Mouse (Mus musculus): Measurements from ENCODE around the gene Ppm1a.
A peak's percentile ranks its signal among the peaks of the same experiment; 100 is the strongest.

Gene Ppm1a

DNA sequence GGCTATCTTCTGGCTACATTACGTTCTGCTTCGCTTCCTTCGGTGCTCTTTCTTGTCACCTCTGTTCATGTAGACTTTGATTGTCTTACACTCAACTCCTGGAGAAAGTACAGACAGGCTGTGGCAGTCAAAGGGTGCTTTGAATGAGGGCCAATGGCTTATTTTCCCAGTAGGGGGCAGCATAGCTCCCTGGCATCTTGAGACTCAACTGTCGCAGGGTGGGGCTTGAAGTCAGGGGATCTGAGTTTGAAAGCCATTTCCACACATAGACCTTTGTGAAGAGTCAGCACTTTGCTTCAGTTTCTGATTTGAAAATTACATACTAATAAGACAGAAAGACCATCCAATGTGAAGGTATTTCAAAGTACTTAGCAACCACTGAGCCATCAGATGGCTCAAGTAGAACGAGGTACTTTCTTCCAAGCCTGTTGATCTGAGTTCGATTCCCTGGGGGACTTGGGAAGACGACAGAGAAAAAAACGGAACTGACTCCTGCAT lies 78.3 kb downstream of the Ppm1a start:
- peaks cover 40% of the 10 kb centered on the region for H3K4me1 ChIP-seq (replicated peaks; ENCODE audit: low read depth, low read length)
- H3K9me3 ChIP-seq (ENCODE audit: low read length), result peaks cover 4% of the 10 kb centered on the region; the same call in 1 of the 2 replicates
- TF ChIP-seq CTCF (conservative IDR thresholded peaks at IDR 0.05; ENCODE audit: low read length), result peak; percentile 79
- no peak for TF ChIP-seq NANOG (IDR thresholded peaks at IDR 0.05; ENCODE audit: borderline replicate concordance, low read length)
- TF ChIP-seq POU5F1 (IDR thresholded peaks at IDR 0.05; ENCODE audit: borderline replicate concordance, low read length), result no peak
- peaks cover 17% of the 10 kb centered on the region for H3K27me3 ChIP-seq (ENCODE audit: insufficient read depth, low read length)
- peak overlapping the region; percentile 57 for H3K4me3 ChIP-seq (replicated peaks; ENCODE audit: low read length)
- no peaks in the 10 kb centered on the region for H3K36me3 ChIP-seq (ENCODE audit: insufficient read depth, low read length)

DNA sequence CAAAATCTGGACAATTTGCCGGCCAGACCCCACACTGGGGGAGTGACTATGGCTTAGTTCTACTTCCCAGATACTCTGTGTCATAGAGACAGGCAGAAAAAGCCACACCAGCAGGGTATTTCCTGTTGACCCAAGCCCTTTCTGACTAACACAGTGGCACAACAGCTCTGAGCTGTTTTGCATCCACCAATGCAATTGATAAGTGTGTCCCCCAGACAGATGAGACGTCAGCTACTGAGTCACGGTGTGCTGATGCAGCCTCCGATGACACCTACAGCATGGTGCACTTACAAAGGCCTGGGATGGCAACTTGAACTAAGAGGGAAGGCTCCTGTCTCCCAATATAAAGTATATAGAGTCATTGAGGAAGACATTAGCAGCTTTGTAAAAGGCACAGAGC lies 80.0 kb downstream of the Ppm1a start:
- Histone ChIP-seq H3K4me1 (replicated peaks; ENCODE audit: low read depth, low read length) (peaks cover 40% of the 10 kb centered on the region), H3K9me3 (ENCODE audit: low read length) (peaks cover 5% of the 10 kb centered on the region; the same call in 1 of the 2 replicates), H3K27me3 (ENCODE audit: insufficient read depth, low read length) (peaks cover 5% of the 10 kb centered on the region), H3K36me3 (ENCODE audit: insufficient read depth, low read length) (no peaks in the 10 kb centered on the region), H3K4me3 (replicated peaks; ENCODE audit: low read length) (no peak overlapping the region)
- no peak for TF ChIP-seq POU5F1 (IDR thresholded peaks at IDR 0.05; ENCODE audit: borderline replicate concordance, low read length)

DNA sequence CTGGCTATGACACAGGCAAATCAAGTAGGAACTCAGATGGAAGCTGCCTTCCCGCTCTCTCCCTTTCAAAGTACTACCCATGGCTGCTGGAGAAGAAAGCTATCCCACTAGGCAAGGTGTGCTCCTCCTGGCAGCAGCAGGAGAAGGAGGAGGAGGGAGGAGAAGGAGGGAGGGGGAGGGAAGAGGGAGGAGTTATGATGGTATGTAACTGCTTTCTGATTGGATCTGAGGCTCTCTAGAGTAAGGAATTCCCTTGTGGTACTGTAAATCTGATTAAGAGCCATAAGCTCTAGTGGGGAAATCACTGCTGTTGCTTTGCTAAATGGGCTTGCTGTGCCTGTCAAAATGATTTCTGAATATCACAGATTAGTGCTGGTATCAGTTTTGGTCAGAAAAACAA lies 84.2 kb downstream of the Ppm1a start:
- Histone ChIP-seq H3K9me3 (ENCODE audit: low read length) (peaks cover 5% of the 10 kb centered on the region; the same call in 1 of the 2 replicates), H3K36me3 (ENCODE audit: insufficient read depth, low read length) (no peaks in the 10 kb centered on the region), H3K4me3 (replicated peaks; ENCODE audit: low read length) (no peak overlapping the region), H3K27me3 (ENCODE audit: insufficient read depth, low read length) (peaks cover 1% of the 10 kb centered on the region), H3K4me1 (replicated peaks; ENCODE audit: low read depth, low read length) (peaks cover 46% of the 10 kb centered on the region)
- TF ChIP-seq NANOG (IDR thresholded peaks at IDR 0.05; ENCODE audit: borderline replicate concordance, low read length), result no peak
- TF ChIP-seq POU5F1 (IDR thresholded peaks at IDR 0.05; ENCODE audit: borderline replicate concordance, low read length), result no peak
- no peak for TF ChIP-seq CTCF (conservative IDR thresholded peaks at IDR 0.05; ENCODE audit: low read length)

DNA sequence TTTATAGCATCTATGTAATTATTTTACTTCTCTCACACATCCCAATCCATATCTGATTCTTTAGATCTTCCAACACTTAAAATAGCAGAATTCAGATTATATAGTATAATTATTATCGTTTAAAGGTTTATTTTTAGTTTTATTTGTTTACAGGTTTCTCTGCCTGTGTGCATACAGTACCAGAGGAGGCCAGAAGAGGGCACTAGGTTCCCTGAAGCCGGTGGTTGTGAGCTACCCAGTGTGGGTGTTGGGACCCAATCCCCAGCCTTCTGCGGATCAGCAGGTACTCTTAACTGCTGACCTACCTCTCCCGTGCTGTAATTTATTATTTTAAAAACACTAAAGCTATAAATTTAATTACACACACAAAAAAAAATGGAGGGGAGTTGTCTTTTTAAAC lies 85.9 kb downstream of the Ppm1a start:
- no peaks in the 10 kb centered on the region for H3K36me3 ChIP-seq (ENCODE audit: insufficient read depth, low read length)
- TF ChIP-seq POU5F1 (IDR thresholded peaks at IDR 0.05; ENCODE audit: borderline replicate concordance, low read length), result no peak
- TF ChIP-seq NANOG (IDR thresholded peaks at IDR 0.05; ENCODE audit: borderline replicate concordance, low read length), result no peak
- TF ChIP-seq CTCF (conservative IDR thresholded peaks at IDR 0.05; ENCODE audit: low read length), result peak; percentile 65
- H3K4me1 ChIP-seq (replicated peaks; ENCODE audit: low read depth, low read length), result peaks cover 61% of the 10 kb centered on the region
- peaks cover 7% of the 10 kb centered on the region for H3K27me3 ChIP-seq (ENCODE audit: insufficient read depth, low read length)
- H3K4me3 ChIP-seq (replicated peaks; ENCODE audit: low read length), result no peak overlapping the region
- peaks cover 5% of the 10 kb centered on the region; the same call in 1 of the 2 replicates for H3K9me3 ChIP-seq (ENCODE audit: low read length)

DNA sequence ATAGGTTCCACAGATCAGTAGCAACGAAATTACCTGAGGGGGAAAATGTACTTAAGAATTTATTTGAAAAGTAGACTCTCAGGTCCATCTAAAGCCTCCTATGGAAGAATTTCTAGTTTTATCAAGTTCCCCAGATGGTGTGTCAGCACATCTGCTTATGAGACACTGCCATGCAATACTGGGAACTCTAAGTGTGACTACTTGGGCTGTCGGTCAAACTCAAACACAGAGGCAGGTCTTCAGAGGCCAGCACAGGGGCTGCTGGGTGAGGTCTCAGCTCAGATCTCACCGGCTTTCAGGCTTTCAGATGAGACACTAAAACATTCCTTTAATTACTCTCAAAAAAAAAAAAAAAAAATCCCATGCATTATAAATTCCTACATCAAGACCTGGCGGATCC lies 86.3 kb downstream of the Ppm1a start:
- H3K27me3 ChIP-seq (ENCODE audit: insufficient read depth, low read length), result peaks cover 7% of the 10 kb centered on the region

DNA sequence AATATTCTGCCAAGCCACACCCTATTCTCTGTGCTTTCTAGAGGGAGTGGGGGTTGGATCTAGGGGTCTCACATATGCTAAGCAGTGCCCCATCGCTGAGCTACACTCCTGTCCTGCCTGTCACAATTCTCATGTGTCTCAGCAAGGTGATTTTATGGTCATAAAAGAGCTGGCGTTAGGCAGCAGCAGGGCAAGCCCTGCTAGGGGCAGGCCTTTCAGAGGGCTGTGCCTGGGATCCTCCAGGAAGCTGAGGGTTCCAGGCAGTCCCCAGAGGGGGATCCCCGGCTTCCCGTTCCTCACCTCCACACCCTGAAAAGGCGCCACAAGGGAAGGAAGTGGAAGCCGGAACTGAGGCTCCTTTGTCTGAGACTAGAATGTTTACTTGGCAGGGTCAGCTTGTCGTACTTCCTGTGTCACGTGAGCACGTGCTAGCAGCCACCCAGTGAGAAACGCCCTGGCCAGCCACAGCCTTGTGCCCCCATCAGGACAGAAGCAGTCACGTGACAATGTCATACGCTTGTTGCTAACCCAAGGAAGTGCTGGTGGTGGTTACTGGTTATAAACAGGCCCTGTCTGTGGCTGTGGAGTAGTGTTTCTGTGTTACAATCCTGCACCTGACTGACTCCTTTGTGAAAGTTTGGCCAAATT lies 86.8 kb downstream of the Ppm1a start:
- H3K4me3 ChIP-seq (replicated peaks; ENCODE audit: low read length), result peak overlapping the region; percentile 65
- H3K9me3 ChIP-seq (ENCODE audit: low read length), result peaks cover 5% of the 10 kb centered on the region; the same call in 1 of the 2 replicates
- H3K27me3 ChIP-seq (ENCODE audit: insufficient read depth, low read length), result peaks cover 7% of the 10 kb centered on the region
- H3K4me1 ChIP-seq (replicated peaks; ENCODE audit: low read depth, low read length), result peaks cover 62% of the 10 kb centered on the region
- no peaks in the 10 kb centered on the region for H3K36me3 ChIP-seq (ENCODE audit: insufficient read depth, low read length)
- TF ChIP-seq POU5F1 (IDR thresholded peaks at IDR 0.05; ENCODE audit: borderline replicate concordance, low read length), result no peak
- no peak for TF ChIP-seq CTCF (conservative IDR thresholded peaks at IDR 0.05; ENCODE audit: low read length)
- no peak for TF ChIP-seq NANOG (IDR thresholded peaks at IDR 0.05; ENCODE audit: borderline replicate concordance, low read length)

More for the DNA sequence above, 86.3 kb downstream of the Ppm1a start:
- H3K4me3 ChIP-seq (replicated peaks; ENCODE audit: low read length), result peak overlapping the region; percentile 65
- H3K4me1 ChIP-seq (replicated peaks; ENCODE audit: low read depth, low read length), result peaks cover 64% of the 10 kb centered on the region
- H3K36me3 ChIP-seq (ENCODE audit: insufficient read depth, low read length), result no peaks in the 10 kb centered on the region
- TF ChIP-seq NANOG (IDR thresholded peaks at IDR 0.05; ENCODE audit: borderline replicate concordance, low read length), result no peak
- TF ChIP-seq POU5F1 (IDR thresholded peaks at IDR 0.05; ENCODE audit: borderline replicate concordance, low read length), result no peak
- TF ChIP-seq CTCF (conservative IDR thresholded peaks at IDR 0.05; ENCODE audit: low read length), result no peak
- peaks cover 5% of the 10 kb centered on the region; the same call in 1 of the 2 replicates for H3K9me3 ChIP-seq (ENCODE audit: low read length)

DNA sequence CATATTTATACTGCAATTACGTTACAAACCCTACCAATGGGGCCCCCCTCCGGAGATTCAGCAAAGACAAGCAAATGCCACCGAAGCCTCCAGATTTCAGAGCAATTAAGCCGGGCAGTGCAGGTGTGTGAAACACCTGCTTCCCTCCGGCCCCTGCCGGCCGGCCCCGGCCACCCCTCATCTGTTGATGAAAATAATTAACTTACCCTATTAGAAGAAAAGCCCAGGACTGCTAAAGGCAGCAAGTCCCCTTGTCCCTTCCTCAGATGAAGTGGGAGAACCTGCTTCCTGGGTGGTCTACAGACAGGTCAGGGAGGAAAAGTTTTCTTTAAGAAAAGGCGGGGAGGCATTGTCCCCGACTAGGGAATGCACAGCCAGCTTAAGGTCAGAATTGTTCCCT lies 88.7 kb downstream of the Ppm1a start:
- no peaks in the 10 kb centered on the region for H3K36me3 ChIP-seq (ENCODE audit: insufficient read depth, low read length)
- H3K4me1 ChIP-seq (replicated peaks; ENCODE audit: low read depth, low read length), result peaks cover 66% of the 10 kb centered on the region
- TF ChIP-seq NANOG (IDR thresholded peaks at IDR 0.05; ENCODE audit: borderline replicate concordance, low read length), result 0 out of 2 replicates have a peak, but pooled peaks have one; percentile 5
- no peak for TF ChIP-seq CTCF (conservative IDR thresholded peaks at IDR 0.05; ENCODE audit: low read length)

DNA sequence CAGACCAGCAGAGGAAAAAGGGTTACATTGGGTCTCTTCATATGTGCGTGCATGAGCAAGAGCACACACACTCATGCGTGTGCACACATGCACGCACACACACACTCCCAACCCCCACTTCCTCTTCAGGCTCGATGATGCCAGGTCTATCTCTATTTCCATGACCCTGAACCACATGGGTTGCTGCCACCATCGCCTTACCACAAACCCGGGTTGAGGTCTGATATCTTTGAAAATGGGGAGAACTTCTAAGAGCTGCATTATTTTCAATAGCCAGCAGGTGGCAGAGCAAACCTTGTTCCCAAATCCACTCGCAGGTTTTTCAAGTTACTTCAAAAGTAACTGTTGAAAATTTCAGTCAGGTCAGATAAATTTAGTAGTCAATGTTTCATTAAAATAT lies 90.5 kb downstream of the Ppm1a start:
- peaks cover 7% of the 10 kb centered on the region for H3K27me3 ChIP-seq (ENCODE audit: insufficient read depth, low read length)
- peaks cover 59% of the 10 kb centered on the region for H3K4me1 ChIP-seq (replicated peaks; ENCODE audit: low read depth, low read length)
- peak; percentile 65 for TF ChIP-seq CTCF (conservative IDR thresholded peaks at IDR 0.05; ENCODE audit: low read length)
- TF ChIP-seq POU5F1 (IDR thresholded peaks at IDR 0.05; ENCODE audit: borderline replicate concordance, low read length), result no peak
- no peak overlapping the region for H3K4me3 ChIP-seq (replicated peaks; ENCODE audit: low read length)
- no peaks in the 10 kb centered on the region for H3K36me3 ChIP-seq (ENCODE audit: insufficient read depth, low read length)
- no peaks in the 10 kb centered on the region for H3K9me3 ChIP-seq (ENCODE audit: low read length)

More for the DNA sequence above, 88.7 kb downstream of the Ppm1a start:
- Histone ChIP-seq H3K4me3 (replicated peaks; ENCODE audit: low read length) (peak overlapping the region; percentile 64), H3K9me3 (ENCODE audit: low read length) (no peaks in the 10 kb centered on the region; the same call in 1 of the 2 replicates), H3K27me3 (ENCODE audit: insufficient read depth, low read length) (peaks cover 7% of the 10 kb centered on the region)

Data from E14TG2a.4 (cell line).